Mouse (Mus musculus): ENCODE data around the gene Zc3hav1.

DNA sequence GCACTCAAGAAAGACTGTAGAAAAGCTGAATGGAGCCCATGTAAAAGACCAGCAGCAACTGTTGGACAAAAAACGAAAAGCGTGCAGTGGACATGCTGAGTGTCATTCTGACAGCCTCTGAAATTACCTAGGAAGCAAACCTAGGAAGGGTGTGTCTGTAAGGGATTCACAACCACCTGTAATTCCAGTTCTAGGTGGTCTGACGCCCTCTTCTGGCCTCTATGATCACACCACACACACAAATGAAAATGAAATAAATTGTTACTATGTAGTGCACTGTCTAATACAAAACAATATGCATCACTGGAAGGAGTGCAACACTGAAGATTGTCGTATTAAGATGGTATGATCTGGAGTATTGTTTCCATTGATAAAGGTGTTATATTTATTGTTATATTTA, 92.5 kb downstream of the Zc3hav1 start:
- TF ChIP-seq POLR2A (IDR thresholded peaks at IDR 0.05; ENCODE audit: insufficient read depth, low read length) (no peak), CTCF (IDR thresholded peaks at IDR 0.05; ENCODE audit: low read depth, low read length) (no peak)
